Mouse (Mus musculus): Measurements from ENCODE around the gene Iqgap2. TPM values are rescaled to one million over a fixed set of nuclear protein-coding genes. Genes with fewer than 3 reads are reported as not detected.

The Iqgap2 gene
- polyA plus RNA-seq, 1 experiment from 2014 or later = 4.8 TPM

DNA sequence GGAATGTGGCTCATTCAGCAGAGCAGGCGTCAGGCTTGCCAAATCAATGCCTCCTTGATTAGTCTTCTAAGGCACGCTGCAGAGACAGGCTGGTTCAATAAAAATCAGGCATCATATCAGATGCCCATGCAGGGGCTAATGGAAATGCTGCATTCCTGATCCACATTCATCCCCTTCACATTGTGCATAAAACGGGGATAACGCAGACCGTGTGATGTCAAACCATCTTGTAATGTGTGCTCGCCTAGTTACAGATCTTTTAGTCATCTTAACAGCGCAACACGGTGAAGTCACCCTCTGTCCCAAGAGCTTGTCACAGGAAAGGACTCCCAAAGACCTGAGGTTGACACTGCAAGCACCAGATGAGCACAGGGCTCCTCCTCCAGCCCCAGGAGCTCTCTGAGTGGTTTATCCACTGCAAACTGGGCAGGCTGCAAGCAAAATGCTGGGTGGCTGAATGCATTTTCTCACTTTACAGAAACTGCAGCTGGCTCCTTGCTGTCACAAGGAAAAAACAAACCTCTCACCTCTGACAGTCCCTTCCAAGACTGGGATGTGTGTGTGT, 1.7 kb downstream of the Iqgap2 start:
- Histone ChIP-seq H3K36me3 (ENCODE audit: control insufficient read depth, insufficient read depth, low read length) (no peaks in the 10 kb centered on the region), H3K4me1 (ENCODE audit: control insufficient read depth, insufficient read depth, low read length) (peaks cover 17% of the 10 kb centered on the region), H3K9me3 (ENCODE audit: control insufficient read depth, low read length) (no peaks in the 10 kb centered on the region), H3K4me2 (ENCODE audit: low read length) (peak overlapping the region; percentile 95), H3K27ac (replicated peaks; ENCODE audit: low read depth, low read length) (no peak overlapping the region), H3K4me3 (replicated peaks; ENCODE audit: low read depth, low read length) (peak overlapping the region; percentile 65; the same call in 1 of the 2 replicates), H3K9ac (replicated peaks; ENCODE audit: low read length) (no peak overlapping the region), H3K27me3 (ENCODE audit: control insufficient read depth, insufficient read depth, low read length) (no peaks in the 10 kb centered on the region)
- 20% methylated on average over 8 of the region's 8 CpGs for WGBS
- no peak for ATAC-seq (ENCODE audit: low FRiP score, low TSS enrichment)
- DNase-seq = peak; percentile 40

DNA sequence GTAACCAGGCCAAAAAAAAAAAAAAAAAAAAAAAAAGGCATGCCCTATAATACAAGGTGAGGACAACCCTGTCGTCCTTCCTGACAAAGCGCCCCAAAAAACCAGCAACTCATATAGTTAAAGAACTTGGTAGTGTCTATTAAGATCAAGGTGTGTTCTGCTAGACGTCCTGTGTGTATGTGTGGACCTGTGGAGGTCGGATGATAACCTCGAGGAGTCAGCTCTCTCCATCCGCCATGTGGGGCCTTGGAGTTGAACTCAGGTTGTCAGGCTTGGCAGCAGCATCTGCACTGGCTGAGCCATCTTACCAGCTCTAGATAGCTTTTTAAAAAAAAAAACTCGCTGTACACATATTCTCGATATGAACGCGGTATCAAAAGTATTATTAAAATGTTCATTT, 2.4 kb downstream of the Iqgap2 start:
- 92% methylated on average over 10 of the region's 10 CpGs for WGBS
- Histone ChIP-seq H3K4me2 (ENCODE audit: low read length) (peak overlapping the region; percentile 95; the same call in 1 of the 2 replicates), H3K27me3 (ENCODE audit: control insufficient read depth, insufficient read depth, low read length) (no peaks in the 10 kb centered on the region), H3K27ac (replicated peaks; ENCODE audit: low read depth, low read length) (no peak overlapping the region), H3K9ac (replicated peaks; ENCODE audit: low read length) (no peak overlapping the region), H3K9me3 (ENCODE audit: control insufficient read depth, low read length) (no peaks in the 10 kb centered on the region), H3K36me3 (ENCODE audit: control insufficient read depth, insufficient read depth, low read length) (no peaks in the 10 kb centered on the region), H3K4me3 (replicated peaks; ENCODE audit: low read depth, low read length) (no peak overlapping the region), H3K4me1 (ENCODE audit: control insufficient read depth, insufficient read depth, low read length) (peaks cover 17% of the 10 kb centered on the region)
- ATAC-seq (ENCODE audit: low FRiP score, low TSS enrichment) = no peak
- no peak for DNase-seq

DNA sequence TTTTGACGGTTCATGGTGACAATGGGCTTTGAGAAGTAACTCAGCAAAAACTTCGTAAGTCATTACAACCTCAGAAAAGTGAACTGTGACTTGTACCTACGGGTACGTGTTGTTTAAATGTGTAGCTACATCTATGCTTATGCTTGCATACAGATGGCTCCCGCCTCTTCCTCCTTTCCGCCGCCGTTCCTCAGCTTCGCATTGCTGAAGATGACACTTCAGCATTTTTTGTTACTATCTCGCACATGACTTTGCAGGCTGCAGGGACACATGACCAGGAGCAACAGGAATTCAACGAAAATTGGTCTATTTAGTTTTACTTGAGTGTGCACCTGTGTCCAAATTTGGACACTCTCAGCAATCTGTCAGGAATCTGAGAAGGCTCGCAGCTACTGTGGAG, 3.1 kb downstream of the Iqgap2 start:
- DNase-seq (no peak), ATAC-seq (ENCODE audit: low FRiP score, low TSS enrichment) (no peak)
- Histone ChIP-seq H3K4me2 (ENCODE audit: low read length) (no peak overlapping the region), H3K9ac (replicated peaks; ENCODE audit: low read length) (no peak overlapping the region), H3K27me3 (ENCODE audit: control insufficient read depth, insufficient read depth, low read length) (no peaks in the 10 kb centered on the region), H3K9me3 (ENCODE audit: control insufficient read depth, low read length) (no peaks in the 10 kb centered on the region), H3K27ac (replicated peaks; ENCODE audit: low read depth, low read length) (no peak overlapping the region), H3K4me3 (replicated peaks; ENCODE audit: low read depth, low read length) (no peak overlapping the region), H3K4me1 (ENCODE audit: control insufficient read depth, insufficient read depth, low read length) (peaks cover 17% of the 10 kb centered on the region), H3K36me3 (ENCODE audit: control insufficient read depth, insufficient read depth, low read length) (no peaks in the 10 kb centered on the region)
- WGBS = 93% methylated on average over 12 of the region's 12 CpGs

DNA sequence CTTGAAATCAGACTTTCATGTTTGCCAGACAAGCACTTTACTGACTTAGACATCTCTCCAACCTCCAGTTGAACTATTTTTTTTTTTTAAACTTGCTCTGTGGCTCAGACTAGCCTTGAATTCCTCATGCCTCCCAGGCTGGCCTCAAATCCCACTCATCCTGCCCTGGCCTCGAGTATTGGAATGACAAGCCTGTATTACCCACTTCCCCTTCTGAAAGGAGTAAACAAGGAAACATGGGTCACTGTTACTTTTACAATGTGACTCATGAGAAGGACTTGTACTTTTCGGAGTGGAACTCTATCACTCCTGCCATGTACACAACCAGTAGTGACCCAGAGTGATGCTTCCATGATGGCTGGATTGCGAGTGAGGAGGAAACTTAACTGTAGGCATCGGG, 3.6 kb downstream of the Iqgap2 start:
- Histone ChIP-seq H3K4me1 (ENCODE audit: control insufficient read depth, insufficient read depth, low read length) (peaks cover 17% of the 10 kb centered on the region), H3K9ac (replicated peaks; ENCODE audit: low read length) (no peak overlapping the region), H3K27ac (replicated peaks; ENCODE audit: low read depth, low read length) (no peak overlapping the region), H3K4me3 (replicated peaks; ENCODE audit: low read depth, low read length) (no peak overlapping the region), H3K27me3 (ENCODE audit: control insufficient read depth, insufficient read depth, low read length) (no peaks in the 10 kb centered on the region), H3K36me3 (ENCODE audit: control insufficient read depth, insufficient read depth, low read length) (no peaks in the 10 kb centered on the region), H3K9me3 (ENCODE audit: control insufficient read depth, low read length) (no peaks in the 10 kb centered on the region), H3K4me2 (ENCODE audit: low read length) (no peak overlapping the region)
- 86% methylated on average over 4 of the region's 4 CpGs for WGBS
- DNase-seq (no peak), ATAC-seq (ENCODE audit: low FRiP score, low TSS enrichment) (no peak)

DNA sequence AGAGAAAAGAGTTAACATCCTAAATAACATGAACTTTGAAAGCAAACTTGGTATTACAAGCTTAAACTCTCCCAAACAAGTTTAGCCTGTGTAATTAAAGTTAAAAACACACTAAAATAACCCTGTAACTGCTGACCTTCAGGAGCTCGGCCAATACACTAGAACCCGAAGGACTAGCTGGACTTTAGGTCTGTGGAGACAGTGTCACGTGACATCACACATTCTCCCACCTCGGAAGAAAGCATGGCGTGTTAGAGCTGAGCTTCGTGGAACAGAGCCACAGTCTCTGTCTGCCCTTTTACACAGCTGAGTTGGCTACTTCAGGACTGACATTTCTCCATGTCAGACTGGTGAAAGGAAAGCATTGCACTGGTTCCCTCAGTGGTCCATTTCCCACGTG, 4.3 kb downstream of the Iqgap2 start:
- no peak for ATAC-seq (ENCODE audit: low FRiP score, low TSS enrichment)
- WGBS = 89% methylated on average over 7 of the region's 7 CpGs
- H3K4me1 ChIP-seq (ENCODE audit: control insufficient read depth, insufficient read depth, low read length) = peaks cover 11% of the 10 kb centered on the region

DNA sequence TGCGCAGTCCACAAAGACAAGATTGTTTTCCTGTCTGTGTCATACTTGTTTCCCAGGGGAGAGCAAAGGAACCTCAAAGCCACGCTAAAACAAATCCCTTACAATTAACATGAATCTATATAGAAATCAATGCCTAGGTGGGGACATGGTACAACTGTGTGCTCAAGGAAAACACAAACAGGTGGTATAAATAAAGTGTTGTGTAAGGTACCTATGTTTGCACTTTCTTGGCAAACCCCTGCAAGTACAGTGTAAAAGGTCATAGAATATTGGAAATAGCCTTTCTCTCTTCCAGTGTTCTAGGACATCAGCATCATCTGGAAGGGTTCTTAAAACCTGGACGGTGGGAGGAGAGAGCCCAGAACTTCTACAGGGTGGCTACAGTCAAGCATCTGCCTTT, 7.3 kb downstream of the Iqgap2 start:
- no peak for DNase-seq
- no peak overlapping the region for H3K4me2 ChIP-seq (ENCODE audit: low read length)
- H3K27ac ChIP-seq (replicated peaks; ENCODE audit: low read depth, low read length) = no peak overlapping the region
- no peaks in the 10 kb centered on the region for H3K4me1 ChIP-seq (ENCODE audit: control insufficient read depth, insufficient read depth, low read length)
- H3K9me3 ChIP-seq (ENCODE audit: control insufficient read depth, low read length) = no peaks in the 10 kb centered on the region
- no peaks in the 10 kb centered on the region for H3K36me3 ChIP-seq (ENCODE audit: control insufficient read depth, insufficient read depth, low read length)
- WGBS = 91% methylated on average over 3 of the region's 3 CpGs
- H3K9ac ChIP-seq (replicated peaks; ENCODE audit: low read length) = no peak overlapping the region
- ATAC-seq (ENCODE audit: low FRiP score, low TSS enrichment) = no peak
- H3K4me3 ChIP-seq (replicated peaks; ENCODE audit: low read depth, low read length) = no peak overlapping the region
- H3K27me3 ChIP-seq (ENCODE audit: control insufficient read depth, insufficient read depth, low read length) = no peaks in the 10 kb centered on the region

More for the DNA sequence above, 4.3 kb downstream of the Iqgap2 start:
- H3K27me3 ChIP-seq (ENCODE audit: control insufficient read depth, insufficient read depth, low read length) = no peaks in the 10 kb centered on the region
- no peak overlapping the region for H3K4me3 ChIP-seq (replicated peaks; ENCODE audit: low read depth, low read length)
- H3K9me3 ChIP-seq (ENCODE audit: control insufficient read depth, low read length) = no peaks in the 10 kb centered on the region
- no peak overlapping the region for H3K27ac ChIP-seq (replicated peaks; ENCODE audit: low read depth, low read length)
- no peak for DNase-seq
- no peak overlapping the region for H3K4me2 ChIP-seq (ENCODE audit: low read length)
- no peak overlapping the region for H3K9ac ChIP-seq (replicated peaks; ENCODE audit: low read length)
- no peaks in the 10 kb centered on the region for H3K36me3 ChIP-seq (ENCODE audit: control insufficient read depth, insufficient read depth, low read length)

DNA sequence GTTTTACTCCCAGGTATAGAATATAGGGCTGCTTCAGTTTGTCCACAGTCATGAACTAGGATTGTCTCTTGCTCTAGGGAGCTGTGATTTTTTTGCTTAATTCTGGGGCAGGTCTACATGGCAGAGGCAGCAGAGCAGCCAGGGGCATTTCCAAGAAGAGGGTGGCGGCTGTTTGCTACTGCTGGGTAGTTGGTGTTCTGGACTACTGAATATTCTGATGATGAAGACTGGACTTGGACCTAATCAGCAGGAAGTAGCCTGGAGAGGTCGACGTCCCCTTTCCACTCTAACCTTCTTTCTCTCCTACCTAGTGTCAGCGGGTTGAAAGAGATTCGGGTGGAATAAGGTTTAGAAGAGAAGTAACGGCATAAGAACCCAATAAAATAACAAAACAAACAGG, 9.7 kb downstream of the Iqgap2 start:
- Histone ChIP-seq H3K9ac (replicated peaks; ENCODE audit: low read length) (no peak overlapping the region), H3K4me1 (ENCODE audit: control insufficient read depth, insufficient read depth, low read length) (no peaks in the 10 kb centered on the region), H3K4me2 (ENCODE audit: low read length) (no peak overlapping the region), H3K27me3 (ENCODE audit: control insufficient read depth, insufficient read depth, low read length) (no peaks in the 10 kb centered on the region), H3K27ac (replicated peaks; ENCODE audit: low read depth, low read length) (no peak overlapping the region), H3K9me3 (ENCODE audit: control insufficient read depth, low read length) (no peaks in the 10 kb centered on the region), H3K4me3 (replicated peaks; ENCODE audit: low read depth, low read length) (no peak overlapping the region), H3K36me3 (ENCODE audit: control insufficient read depth, insufficient read depth, low read length) (no peaks in the 10 kb centered on the region)
- 96% methylated on average over 6 of the region's 6 CpGs for WGBS
- no peak for DNase-seq
- no peak for ATAC-seq (ENCODE audit: low FRiP score, low TSS enrichment)

DNA sequence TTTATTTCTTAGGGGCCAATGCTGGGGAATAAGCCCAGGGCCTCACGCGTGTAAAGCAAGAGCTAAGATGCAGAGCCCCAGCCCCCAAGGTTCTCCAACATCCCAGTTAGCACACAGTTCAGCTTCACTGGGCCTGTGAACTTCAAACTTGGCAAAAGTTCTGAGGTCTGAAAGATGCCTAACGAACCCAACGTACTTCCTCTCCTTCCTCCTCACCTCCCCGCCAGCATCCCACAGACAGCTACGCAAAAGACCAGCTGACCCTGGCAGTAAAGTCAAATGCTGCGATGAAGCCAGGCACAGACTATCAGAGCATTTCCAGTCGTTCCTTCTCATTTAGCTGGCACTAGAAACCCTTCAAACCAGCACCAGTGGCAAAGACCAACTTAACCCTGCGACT, 10.3 kb downstream of the Iqgap2 start:
- no peak overlapping the region for H3K27ac ChIP-seq (replicated peaks; ENCODE audit: low read depth, low read length)
- no peak overlapping the region for H3K4me2 ChIP-seq (ENCODE audit: low read length)
- H3K9ac ChIP-seq (replicated peaks; ENCODE audit: low read length) = no peak overlapping the region
- no peak overlapping the region for H3K4me3 ChIP-seq (replicated peaks; ENCODE audit: low read depth, low read length)
- H3K36me3 ChIP-seq (ENCODE audit: control insufficient read depth, insufficient read depth, low read length) = no peaks in the 10 kb centered on the region
- no peaks in the 10 kb centered on the region for H3K9me3 ChIP-seq (ENCODE audit: control insufficient read depth, low read length)
- no peaks in the 10 kb centered on the region for H3K27me3 ChIP-seq (ENCODE audit: control insufficient read depth, insufficient read depth, low read length)
- no peaks in the 10 kb centered on the region for H3K4me1 ChIP-seq (ENCODE audit: control insufficient read depth, insufficient read depth, low read length)
- WGBS = 93% methylated on average over 9 of the region's 9 CpGs
- no peak for DNase-seq
- no peak for ATAC-seq (ENCODE audit: low FRiP score, low TSS enrichment)

DNA sequence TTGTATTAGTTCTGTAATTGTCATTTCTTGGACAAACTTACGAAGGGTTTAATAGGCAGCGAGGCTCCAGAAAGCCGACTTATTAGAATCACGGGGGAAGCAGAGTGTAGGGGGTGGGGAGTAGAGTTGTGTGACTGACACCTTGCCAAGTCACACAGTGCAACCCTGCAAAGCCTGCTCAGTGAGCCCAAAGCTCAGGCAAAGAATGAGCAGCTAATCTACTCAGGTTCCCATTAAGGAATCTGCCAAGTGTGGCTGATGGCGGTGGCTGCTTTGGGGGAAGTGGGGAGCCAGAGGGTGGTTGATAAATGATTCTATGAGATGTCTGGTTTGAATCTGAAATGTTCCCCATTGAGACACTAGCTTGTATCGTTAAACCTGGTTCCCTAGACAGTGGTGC, 11.1 kb downstream of the Iqgap2 start:
- peak; percentile 42 for DNase-seq
- Histone ChIP-seq H3K9ac (replicated peaks; ENCODE audit: low read length) (no peak overlapping the region), H3K9me3 (ENCODE audit: control insufficient read depth, low read length) (no peaks in the 10 kb centered on the region), H3K4me2 (ENCODE audit: low read length) (no peak overlapping the region), H3K4me3 (replicated peaks; ENCODE audit: low read depth, low read length) (no peak overlapping the region), H3K27ac (replicated peaks; ENCODE audit: low read depth, low read length) (no peak overlapping the region), H3K36me3 (ENCODE audit: control insufficient read depth, insufficient read depth, low read length) (no peaks in the 10 kb centered on the region), H3K4me1 (ENCODE audit: control insufficient read depth, insufficient read depth, low read length) (no peaks in the 10 kb centered on the region), H3K27me3 (ENCODE audit: control insufficient read depth, insufficient read depth, low read length) (no peaks in the 10 kb centered on the region)
- ATAC-seq (ENCODE audit: low FRiP score, low TSS enrichment) = no peak
- 65% methylated on average over 6 of the region's 6 CpGs for WGBS
